Mouse (Mus musculus) lung, adult 2 months (tissue): ENCODE results near the gene Bcl6b. TPM values are rescaled to one million over a fixed set of nuclear protein-coding genes. Genes with fewer than 3 reads are reported as not detected.
A peak's percentile ranks its signal among the peaks of the same experiment; 100 is the strongest.

Experiments used
- DNase-seq: peaks from one replicate; pipeline ENCODE4 v3.0.0; 2022
- H3K4me1 ChIP-seq: fragments of 200-500 bp; 2 replicates; pipeline ENCODE4 v1.6.1; 2011; ENCODE audit warnings: low read length; ENCODE audit not compliant: control insufficient read depth, insufficient read depth
- H3K4me3 ChIP-seq: fragments of 200-500 bp; replicated peaks from 2 replicates; pipeline ENCODE3; 2011; ENCODE audit warnings: low read depth, mild to moderate bottlenecking, control low read depth, low read length; ENCODE audit errors: extremely low read depth
- CTCF ChIP-seq: fragments of 200-500 bp; IDR thresholded peaks from 2 replicates; pipeline ENCODE4 v1.5.1; 2011; ENCODE audit warnings: mild to moderate bottlenecking, low read length, control low read depth; ENCODE audit not compliant: insufficient read depth
- POLR2A ChIP-seq: fragments of 200-500 bp; IDR thresholded peaks from 2 replicates; pipeline ENCODE4 v1.6.1; 2011; ENCODE audit warnings: low read depth, mild to moderate bottlenecking, control low read depth, low read length, borderline replicate concordance; ENCODE audit errors: extremely low read depth
- WGBS: fragments of 180-500 bp; shearing (Covaris S2); methylation state at CpG from one replicate; pipeline ENCODE4 v1.1.7; 2018; 5-methylcytosine and 5-hydroxymethylcytosine counted together
- polyA plus RNA-seq: library from polyadenylated mRNA; depleted of rRNA; stranded (reverse); fragments of >200 nt; gene quantifications from 2 replicates; pipeline ENCODE4 v1.2.3, GENCODE M21; 2012

Bcl6b gene
- polyA plus RNA-seq, 1 experiment = 21.9 TPM

DNA sequence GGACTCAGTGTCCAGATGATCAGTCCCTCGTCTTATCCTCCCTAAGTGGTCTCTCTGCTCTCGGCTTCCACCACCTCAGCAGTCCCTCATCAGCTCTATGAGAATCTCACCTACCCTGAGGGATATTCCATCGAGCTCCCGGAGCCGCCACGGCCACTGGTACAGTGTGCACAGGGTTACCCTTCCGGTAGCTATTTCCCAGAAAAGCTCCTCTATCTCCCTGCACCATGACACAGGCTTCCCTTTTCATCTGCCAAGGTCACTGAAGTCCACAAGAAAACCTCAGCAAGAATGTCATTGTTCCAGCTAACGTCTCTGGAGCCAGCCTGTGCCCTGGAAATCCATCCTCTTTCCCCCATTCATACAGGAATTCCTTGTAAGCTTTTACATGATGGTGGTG, 22.3 kb upstream of the Bcl6b start:
- WGBS = 73% methylated on average over 8 of the region's 8 CpGs
- TF ChIP-seq POLR2A = no peak
- no peak for DNase-seq

DNA sequence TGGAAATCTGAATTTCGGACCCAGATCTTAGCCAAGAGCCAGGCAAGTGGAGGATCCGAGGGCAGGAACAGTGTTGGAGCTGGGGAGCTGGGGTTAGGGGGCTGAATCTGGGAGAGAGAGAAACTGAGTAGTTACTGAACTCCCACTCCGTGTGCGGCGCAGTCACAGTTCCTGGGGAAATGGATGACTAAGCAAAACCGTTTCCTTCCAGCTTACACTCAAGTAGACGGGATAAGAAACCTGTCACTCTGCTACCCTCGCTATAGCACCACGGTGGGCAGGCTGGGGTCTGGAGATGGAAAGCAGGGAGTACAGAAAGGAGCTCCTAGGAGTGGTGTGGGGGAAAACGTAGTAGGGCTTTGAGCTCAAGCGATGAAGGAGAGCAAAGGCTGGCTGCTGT, 20.6 kb upstream of the Bcl6b start:
- DNase-seq = no peak
- no peak overlapping the region for H3K4me3 ChIP-seq
- TF ChIP-seq CTCF (no peak), POLR2A (no peak)
- WGBS = 51% methylated on average over 11 of the region's 11 CpGs
- H3K4me1 ChIP-seq = peaks cover 6% of the 10 kb centered on the region

More for the DNA sequence above, 22.3 kb upstream of the Bcl6b start:
- no peak overlapping the region for H3K4me3 ChIP-seq
- peaks cover 6% of the 10 kb centered on the region for H3K4me1 ChIP-seq

DNA sequence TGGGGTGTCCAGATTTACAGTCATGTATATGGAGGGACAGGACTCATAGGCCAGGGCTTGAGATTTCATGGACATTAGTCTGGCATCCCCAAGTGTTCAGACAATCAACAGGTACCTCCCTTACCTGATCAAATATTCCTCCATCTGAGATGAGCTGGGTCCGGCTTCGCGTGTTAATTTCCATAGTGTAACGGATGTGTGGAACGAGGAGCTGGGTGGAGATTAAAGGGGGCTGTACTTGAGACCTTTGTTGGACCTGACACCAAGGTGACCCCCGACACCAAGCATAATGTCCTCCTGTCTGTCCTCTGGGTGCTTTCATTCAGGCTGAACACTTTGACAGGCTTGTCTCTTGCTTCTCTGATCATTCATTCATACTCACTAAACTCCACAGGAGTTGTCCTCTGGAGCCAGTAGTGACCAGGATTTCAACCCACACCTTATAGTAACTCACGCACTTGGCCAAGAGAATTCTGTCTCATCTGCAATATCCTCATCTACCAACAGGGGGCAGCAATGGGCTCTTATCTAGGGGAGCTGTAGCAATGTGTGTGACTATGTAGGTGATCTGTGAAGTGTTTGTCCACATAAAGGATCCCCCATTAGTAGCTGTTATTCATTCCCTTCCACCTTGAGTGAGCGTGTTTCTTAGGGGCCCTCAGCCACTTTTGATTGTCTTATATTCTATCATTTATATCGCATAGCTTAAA, 17.7 kb upstream of the Bcl6b start:
- DNase-seq = peak; percentile 58
- TF ChIP-seq POLR2A = no peak
- TF ChIP-seq CTCF = peak; percentile 49
- Histone ChIP-seq H3K4me3 (no peak overlapping the region), H3K4me1 (no peaks in the 10 kb centered on the region)
- WGBS = 45% methylated on average over 9 of the region's 9 CpGs

DNA sequence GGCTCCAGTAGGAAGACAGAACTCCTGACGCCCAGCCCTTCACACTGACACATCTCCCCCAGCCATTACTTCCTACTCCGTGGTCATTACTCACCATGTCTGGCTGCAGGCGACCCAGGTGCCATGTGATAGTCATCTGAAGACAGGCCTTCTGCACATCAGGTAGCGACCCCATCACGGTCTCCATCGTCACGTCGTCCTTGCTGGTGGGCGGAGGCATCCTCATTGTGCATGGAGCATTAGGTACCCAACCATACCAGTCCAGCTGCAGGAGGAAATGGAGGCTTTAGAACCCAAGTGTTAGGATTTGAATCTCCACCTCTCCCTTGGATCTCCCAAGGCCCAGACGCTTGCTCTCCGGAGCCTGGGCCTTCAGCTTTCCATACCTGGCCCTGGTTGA, 13.0 kb upstream of the Bcl6b start:
- Histone ChIP-seq H3K4me1 (peaks cover 2% of the 10 kb centered on the region; the same call in 1 of the 2 replicates), H3K4me3 (no peak overlapping the region)
- DNase-seq = no peak
- TF ChIP-seq CTCF (no peak), POLR2A (no peak)
- 70% methylated on average over 11 of the region's 11 CpGs for WGBS

DNA sequence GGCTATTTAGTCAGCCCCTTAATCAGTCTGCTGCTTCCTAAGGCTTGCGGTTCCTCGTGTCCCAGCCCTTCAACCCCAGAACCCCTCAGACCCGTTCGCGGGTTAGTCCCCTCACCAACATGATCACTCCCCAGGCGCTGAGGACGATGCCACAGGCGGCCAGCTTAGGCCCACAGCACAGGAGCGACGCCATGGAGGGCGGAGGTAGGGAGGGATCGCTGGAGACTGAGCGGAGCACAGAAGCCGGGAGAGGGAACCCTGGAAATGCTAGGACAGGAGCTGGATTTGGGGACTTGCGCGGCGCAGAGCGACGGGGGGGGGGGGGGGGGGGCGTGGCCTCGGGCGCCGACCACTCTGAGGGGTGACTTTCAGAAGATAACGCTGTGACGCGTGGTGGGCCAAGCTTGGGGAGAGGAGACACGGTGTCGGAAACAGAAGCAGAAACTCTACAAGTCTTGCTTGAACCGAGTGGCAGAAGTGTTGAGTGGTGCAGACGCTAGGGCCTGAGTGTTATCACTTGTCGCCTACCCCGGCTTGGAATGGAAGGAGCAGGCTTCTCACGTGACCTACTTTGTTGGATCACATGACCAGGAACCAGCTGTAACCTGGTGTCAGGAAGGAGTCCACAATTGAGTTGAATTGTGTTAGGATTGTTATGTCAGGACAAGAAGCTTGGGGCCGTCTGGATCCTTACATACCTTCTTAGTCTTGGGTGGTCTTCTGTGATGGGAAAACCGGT, 10.1 kb upstream of the Bcl6b start, which contains the start of the genes Gm21988 and Rnasek:
Gm21988 (minus strand) TSS at position 290 of the 739 bp plus-strand sequence.
Rnasek (minus strand) TSS at position 302 of the 739 bp plus-strand sequence.
- TF ChIP-seq POLR2A (peak; percentile 83; the same call in 1 of the 2 replicates), CTCF (no peak)
- under 1% methylated on average over 32 of the region's 35 CpGs for WGBS
- H3K4me3 ChIP-seq = peak within 1 kb of the TSS; percentile 97
- DNase-seq = peak; percentile 91
- peaks cover 7% of the 10 kb centered on the region; the same call in 1 of the 2 replicates for H3K4me1 ChIP-seq

DNA sequence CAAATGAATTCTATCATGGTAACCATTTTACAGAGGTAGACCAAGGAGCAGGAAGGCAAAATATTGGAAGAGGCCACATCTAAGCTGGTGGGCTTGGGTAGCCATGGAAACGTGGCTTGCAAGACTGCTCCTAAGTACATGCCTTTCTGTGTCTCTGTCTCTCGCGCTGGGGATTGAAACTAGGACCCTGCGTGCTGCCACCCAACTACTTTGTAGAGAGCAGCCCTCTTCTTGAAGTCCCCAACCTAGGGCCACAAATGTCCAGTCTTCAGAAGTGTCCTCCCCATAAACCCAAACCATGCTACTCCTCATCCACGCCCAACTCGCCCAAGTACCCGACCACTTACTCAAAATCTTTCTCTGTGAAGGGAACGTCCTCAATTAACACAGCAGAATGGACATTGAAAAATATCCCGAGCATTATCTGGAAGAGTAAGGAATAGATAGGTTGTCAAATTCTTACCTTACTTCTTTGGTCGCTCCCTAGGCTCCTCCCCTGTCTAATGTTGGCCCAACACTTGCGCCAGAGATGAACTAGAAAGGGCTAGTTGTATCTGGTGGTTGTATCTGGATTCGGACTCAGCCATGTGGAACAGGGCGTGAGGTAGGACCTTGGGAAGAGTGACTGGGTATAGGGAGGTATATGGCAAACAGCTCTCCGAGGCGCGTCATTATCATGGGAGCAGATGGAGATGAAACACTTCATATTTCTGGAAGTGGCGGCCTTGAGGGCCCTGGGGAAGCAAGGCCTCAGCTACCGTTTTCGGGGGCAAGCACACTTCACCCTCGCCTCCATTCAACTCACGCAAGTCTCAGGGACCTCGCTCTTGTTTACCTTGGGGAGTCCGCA, 9.2 kb upstream of the Bcl6b start:
- no peak for TF ChIP-seq CTCF
- TF ChIP-seq POLR2A = peak; percentile 14; the same call in 1 of the 2 replicates
- peak; percentile 19 for DNase-seq
- peaks cover 10% of the 10 kb centered on the region for H3K4me1 ChIP-seq

DNA sequence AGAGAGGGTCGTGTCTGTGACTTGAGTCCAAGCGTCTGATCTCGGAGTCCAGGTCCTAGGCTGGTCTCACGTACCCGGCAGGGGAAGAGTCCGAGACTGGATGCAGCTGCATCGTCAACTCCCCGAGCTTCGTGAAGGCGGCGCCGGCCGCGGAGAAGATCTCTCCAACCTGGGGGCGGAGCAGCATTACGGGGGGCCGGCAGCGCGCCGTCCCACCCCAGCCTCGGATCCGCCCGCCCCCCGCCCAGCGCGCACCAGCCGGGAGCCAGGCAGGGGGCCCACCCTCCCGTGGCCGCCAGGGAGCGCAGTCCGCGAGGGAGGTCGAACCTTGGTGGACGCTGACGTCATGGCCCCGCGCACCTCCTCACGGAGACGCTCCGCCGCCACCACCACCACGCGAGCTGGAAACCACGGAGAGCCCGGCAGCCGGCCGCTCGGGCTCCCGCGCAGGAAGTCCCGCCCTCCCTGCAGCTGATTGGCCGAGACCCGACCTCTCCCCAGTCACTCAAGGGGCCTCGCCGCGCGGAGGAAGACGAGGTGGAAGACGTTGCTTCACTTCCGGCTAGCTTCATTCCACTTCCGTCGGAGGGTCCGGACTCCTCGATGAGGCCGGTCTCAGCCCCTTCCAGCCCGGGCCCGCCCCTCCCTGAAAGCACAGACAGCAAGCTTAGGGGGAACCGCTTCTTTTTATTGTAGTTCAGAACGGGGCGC, 8.0 kb upstream of the Bcl6b start, which contains the start of gene 0610010K14Rik:
0610010K14Rik (minus strand) TSS at position 458 of the 711 bp plus-strand sequence.
- DNase-seq = peak; percentile 99
- peak within 1 kb of the TSS; percentile 97 for H3K4me3 ChIP-seq
- TF ChIP-seq POLR2A (peak; percentile 92), CTCF (no peak)
- peaks cover 10% of the 10 kb centered on the region for H3K4me1 ChIP-seq
- WGBS = under 1% methylated on average over 70 of the region's 70 CpGs

More for the DNA sequence above, 9.2 kb upstream of the Bcl6b start:
- WGBS = 8% methylated on average over 23 of the region's 23 CpGs
- H3K4me3 ChIP-seq = peak overlapping the region; percentile 97

DNA sequence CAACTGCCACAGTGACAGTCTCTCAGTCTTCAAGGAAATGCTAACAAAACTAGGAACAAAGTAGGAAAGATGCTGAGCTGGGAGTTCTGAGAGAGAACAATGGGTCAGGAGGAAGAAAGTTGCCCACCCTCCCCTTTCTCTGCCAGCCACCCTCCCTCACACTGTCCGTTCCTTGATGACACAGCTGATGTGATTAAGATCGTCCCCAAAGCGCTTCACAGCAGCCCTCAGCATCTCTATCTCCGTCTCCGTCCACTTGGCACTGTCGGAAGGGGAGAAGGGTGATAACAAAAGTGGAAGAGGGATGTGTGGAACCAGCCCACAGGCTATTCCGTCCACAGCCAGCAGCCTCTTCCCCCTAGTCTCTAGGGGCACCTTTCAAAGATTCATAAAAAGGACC, 7.1 kb upstream of the Bcl6b start:
- Histone ChIP-seq H3K4me3 (peak overlapping the region; percentile 4), H3K4me1 (peaks cover 10% of the 10 kb centered on the region)
- DNase-seq = no peak
- TF ChIP-seq CTCF = no peak
- no peak for TF ChIP-seq POLR2A
- WGBS = 15% methylated on average over 7 of the region's 7 CpGs

DNA sequence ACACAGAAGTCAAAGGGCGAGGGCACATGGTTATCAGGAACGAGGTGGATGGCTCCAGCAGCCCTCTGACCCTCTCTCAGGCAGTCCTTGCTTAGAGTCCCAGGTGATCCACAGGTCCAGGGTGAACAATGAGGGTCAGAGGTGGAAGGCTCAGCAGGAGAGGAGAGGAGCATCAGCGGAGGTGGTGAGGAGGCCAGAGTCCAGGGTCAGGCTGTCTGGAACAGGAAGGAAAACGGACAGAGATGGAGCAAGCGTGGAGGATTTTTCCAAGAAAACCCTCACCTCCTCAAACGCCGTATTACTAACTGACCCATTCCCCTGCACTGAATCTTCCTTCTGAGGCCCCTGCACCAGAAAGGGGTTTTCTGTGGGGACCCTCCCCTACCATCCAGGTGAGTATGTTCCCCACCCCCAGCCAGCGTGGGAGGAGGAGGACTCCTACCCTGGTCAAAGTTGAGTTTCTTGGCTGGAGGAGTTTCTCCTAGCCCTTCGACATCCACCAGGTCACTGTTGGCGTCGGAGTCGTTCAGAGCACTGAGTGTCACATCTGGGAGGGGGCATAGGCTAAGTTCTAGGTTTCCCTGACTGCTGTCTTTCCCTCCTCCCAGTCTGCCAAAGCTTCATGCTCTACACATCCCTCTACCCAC, 5.8 kb upstream of the Bcl6b start:
- Histone ChIP-seq H3K4me3 (no peak overlapping the region), H3K4me1 (peaks cover 10% of the 10 kb centered on the region)
- 85% methylated on average over 12 of the region's 12 CpGs for WGBS
- no peak for DNase-seq
- TF ChIP-seq CTCF (no peak), POLR2A (no peak)
